Mouse (Mus musculus) liver, embryonic 14.5 days (tissue): ENCODE data around the gene Banf2. TPM values are rescaled to one million over a fixed set of nuclear protein-coding genes. Genes with fewer than 3 reads are reported as not detected.

ENCODE experiments used
- ATAC-seq: fragments of 200-750 bp; cut with Nextera tagmentation; 2 replicates; pipeline ENCODE4 v1.8.0; 2017; ENCODE audit warnings: moderate number of reproducible peaks, mild to moderate bottlenecking, moderate library complexity; ENCODE audit not compliant: insufficient read depth
- DNase-seq, 3 experiments: peaks; one replicate each; pipeline ENCODE4 v3.0.0-alpha.2; 2012 to 2013; ENCODE audit warnings: low read depth in 3 of 3, low spot score in 3 of 3
- H3K27ac ChIP-seq: fragments of 300-500 bp; sonication (generic); 2 replicates; pipeline ENCODE4 v1.5.1; 2014; ENCODE audit warnings: moderate library complexity, mild to moderate bottlenecking, control low read depth, inconsistent platforms
- H3K27me3 ChIP-seq: fragments of 300-500 bp; sonication (generic); 2 replicates; pipeline ENCODE4 v1.6.1; 2014; ENCODE audit warnings: mild to moderate bottlenecking, low read length, moderate library complexity; ENCODE audit not compliant: control insufficient read depth, insufficient read depth
- H3K36me3 ChIP-seq: fragments of 300-500 bp; sonication (generic); replicated peaks from 2 replicates; pipeline ENCODE4 v1.6.1; 2014; ENCODE audit warnings: low read depth; ENCODE audit not compliant: control insufficient read depth, insufficient read depth
- H3K4me1 ChIP-seq, 2 experiments: fragments of 200-500 bp in 1 of 2; fragments of 300-500 bp in 1 of 2; sonication (generic) in 1 of 2; replicated peaks; 2 replicates each; pipeline ENCODE4 v1.6.1; 2012 to 2014; ENCODE audit warnings: antibody characterized with exemption in 1 of 2, inconsistent platforms in 1 of 2, low read length in 1 of 2; ENCODE audit not compliant: control insufficient read depth in 2 of 2, insufficient read depth in 2 of 2
- H3K4me2 ChIP-seq: fragments of 300-500 bp; sonication (generic); 2 replicates; pipeline ENCODE4 v1.6.1; 2014; ENCODE audit warnings: low read depth, mild to moderate bottlenecking, control low read depth, moderate library complexity
- H3K4me3 ChIP-seq, 2 experiments: fragments of 200-500 bp in 1 of 2; fragments of 300-500 bp in 1 of 2; sonication (generic) in 1 of 2; 2 replicates each; pipeline ENCODE4 v1.5.1; 2012 to 2014; ENCODE audit warnings: low read depth in 2 of 2, low read length in 2 of 2, mild to moderate bottlenecking in 2 of 2, control low read depth in 1 of 2, inconsistent platforms in 1 of 2, moderate library complexity in 1 of 2; ENCODE audit not compliant: insufficient read depth in 1 of 2
- H3K9ac ChIP-seq: fragments of 300-500 bp; sonication (generic); replicated peaks from 2 replicates; pipeline ENCODE4 v1.6.1; 2014; ENCODE audit warnings: mild to moderate bottlenecking, control low read depth, moderate library complexity
- H3K9me3 ChIP-seq: fragments of 300-500 bp; sonication (generic); 2 replicates; pipeline ENCODE4 v1.6.1; 2016; ENCODE audit warnings: low read length, mixed read lengths; ENCODE audit not compliant: control insufficient read depth
- CTCF ChIP-seq: IDR thresholded peaks from 2 replicates; pipeline ENCODE4 v1.5.1; 2016; ENCODE audit warnings: antibody characterized with exemption, low read depth, control low read depth
- EP300 ChIP-seq: IDR thresholded peaks from 2 replicates; pipeline ENCODE4 v1.6.1; 2016; ENCODE audit warnings: antibody characterized with exemption, low read depth
- WGBS: fragments of 180-500 bp; shearing (Covaris S2); extraction: QIAGEN DNeasy Blood & Tissue Kit; methylation state at CpG from one replicate; pipeline ENCODE4 v1.1.7; 2014; ENCODE audit not compliant: insufficient replicate concordance; 5-methylcytosine and 5-hydroxymethylcytosine counted together
- polyA plus RNA-seq, 2 experiments: library from polyadenylated mRNA; depleted of rRNA in 1 of 2; stranded (reverse) in 1 of 2; unstranded in 1 of 2; fragments of >200 nt; fragmentation: Nextera tagmentation in 1 of 2; extraction: Ambion mirVana in 1 of 2; gene quantifications; 2 replicates each; pipeline versions ENCODE4 v1.2.1 to v1.2.3; 2012 to 2014

Banf2 gene
- polyA plus RNA-seq, 2 experiments = not detected

DNA sequence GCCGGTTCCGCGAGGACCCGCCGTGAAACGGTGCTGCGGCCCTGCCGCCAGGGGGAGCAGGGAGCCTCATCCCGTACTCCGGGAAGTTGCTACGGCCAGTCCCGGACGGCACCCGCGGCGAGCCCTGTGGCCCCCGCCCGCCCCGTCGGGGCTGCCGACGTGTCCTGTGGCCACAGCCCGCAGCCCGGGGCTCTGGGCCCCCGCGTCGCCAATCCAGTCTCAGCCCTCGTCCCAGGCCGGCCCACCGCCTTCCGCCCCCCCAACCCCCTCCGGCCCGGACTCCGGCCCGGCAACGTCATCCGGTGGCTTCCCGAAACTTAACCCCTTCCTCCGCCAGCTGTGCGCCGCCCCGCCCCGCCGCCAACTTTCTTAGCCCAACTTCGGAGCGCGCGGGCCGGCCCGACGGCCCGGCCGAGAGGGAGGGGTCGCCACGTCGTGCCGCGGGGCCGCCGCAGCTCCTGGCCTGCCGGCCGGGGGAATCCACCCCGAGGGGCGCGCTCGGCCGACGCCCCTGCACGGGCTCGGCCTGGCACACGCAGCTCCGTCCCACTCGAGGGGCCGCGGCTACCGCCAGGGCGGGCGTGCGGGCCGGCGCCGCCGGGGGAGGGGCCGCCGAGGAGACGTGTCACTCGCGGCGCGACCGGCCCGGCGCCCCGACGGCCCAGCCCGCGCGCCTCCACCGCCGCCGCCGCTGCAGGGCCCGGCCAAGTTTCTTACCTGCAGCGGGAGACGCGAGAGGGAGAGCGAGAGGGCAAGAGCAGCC is 22.4 kb upstream of the Banf2 start:
- ATAC-seq (peak; percentile 30), DNase-seq (peak; percentile 58 to 61 (median 61))
- no peak for TF ChIP-seq EP300
- peak; percentile 86 for TF ChIP-seq CTCF
- Histone ChIP-seq H3K4me2 (peak overlapping the region; percentile 92), H3K27me3 (no peaks in the 10 kb centered on the region), H3K27ac (peak overlapping the region; percentile 80), H3K4me3 (peak overlapping the region; percentile 70 to 91), H3K36me3 (no peaks in the 10 kb centered on the region), H3K9me3 (no peaks in the 10 kb centered on the region), H3K9ac (peak overlapping the region; percentile 71), H3K4me1 (peaks cover 7 to 27% of the 10 kb centered on the region in 2 experiments)
- WGBS = under 1% methylated on average over 69 of the region's 107 CpGs

GRCm38 (mm10) chr2:144011080-144011551 is 21.7 kb upstream of the Banf2 start, which contains the start of gene Rrbp1:
Gene Rrbp1 (minus strand): TSS chr2:144011263.
- WGBS = 0% methylated on average over 52 of the region's 53 CpGs
- Histone ChIP-seq H3K27me3 (no peaks in the 10 kb centered on the region), H3K27ac (peak within 1 kb of the TSS; percentile 80), H3K9me3 (no peaks in the 10 kb centered on the region), H3K4me2 (peak within 1 kb of the TSS; percentile 92), H3K4me3 (peak within 1 kb of the TSS; percentile 70 to 91), H3K36me3 (no peaks in the 10 kb centered on the region), H3K4me1 (peaks cover 3 to 20% of the 10 kb centered on the region in 2 experiments; a peak in 3 of 4 replicates), H3K9ac (peak within 1 kb of the TSS; percentile 71)
- peak; percentile 94 to 97 (median 95) for DNase-seq
- no peak for TF ChIP-seq EP300
- no peak for TF ChIP-seq CTCF
- ATAC-seq = peak; percentile 96

GRCm38 (mm10) chr2:144014051-144014450 is 18.8 kb upstream of the Banf2 start:
- H3K27ac ChIP-seq = no peak overlapping the region
- no peak overlapping the region for H3K4me3 ChIP-seq
- H3K9me3 ChIP-seq = no peaks in the 10 kb centered on the region
- ATAC-seq = no peak
- no peak overlapping the region for H3K4me2 ChIP-seq
- TF ChIP-seq EP300 = no peak
- no peak for TF ChIP-seq CTCF
- 65% methylated on average over 11 of the region's 11 CpGs for WGBS
- H3K36me3 ChIP-seq = no peaks in the 10 kb centered on the region
- DNase-seq = peak in 1 of 3 experiments; percentile 7
- H3K4me1 ChIP-seq = peaks cover 3 to 20% of the 10 kb centered on the region in 2 experiments; a peak in 3 of 4 replicates
- no peak overlapping the region for H3K9ac ChIP-seq
- no peaks in the 10 kb centered on the region for H3K27me3 ChIP-seq

DNA sequence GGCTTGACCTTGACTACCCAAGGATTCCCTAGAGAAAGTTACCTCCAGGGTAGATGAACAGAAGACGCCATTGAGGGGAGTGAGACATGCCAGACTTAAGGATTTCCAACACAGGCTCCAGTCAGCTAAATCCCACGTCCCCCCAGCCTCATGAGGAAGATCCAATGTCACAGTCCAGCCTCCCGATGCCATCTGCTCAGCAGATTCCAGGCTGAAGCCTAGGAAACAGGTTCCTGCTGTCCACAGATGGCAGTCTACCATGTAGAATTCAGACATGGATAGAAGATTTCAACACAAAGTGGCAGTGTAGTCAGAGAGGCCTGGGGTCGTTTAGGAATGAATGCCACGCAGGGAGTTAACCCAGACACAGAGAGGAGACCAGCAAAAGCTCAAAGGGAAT is 18.4 kb upstream of the Banf2 start:
- Histone ChIP-seq H3K4me3 (no peak overlapping the region), H3K9ac (no peak overlapping the region), H3K27me3 (no peaks in the 10 kb centered on the region), H3K4me2 (no peak overlapping the region), H3K9me3 (no peaks in the 10 kb centered on the region), H3K4me1 (peaks cover 3 to 18% of the 10 kb centered on the region in 2 experiments; a peak in 3 of 4 replicates), H3K27ac (no peak overlapping the region), H3K36me3 (no peaks in the 10 kb centered on the region)
- no peak for DNase-seq
- no peak for ATAC-seq
- 52% methylated on average over 5 of the region's 5 CpGs for WGBS
- TF ChIP-seq CTCF = no peak
- TF ChIP-seq EP300 = no peak

GRCm38 (mm10) chr2:144015861-144016260 is 17.0 kb upstream of the Banf2 start:
- H3K4me1 ChIP-seq = peaks cover 3 to 14% of the 10 kb centered on the region in 2 experiments; a peak in 3 of 4 replicates
- no peaks in the 10 kb centered on the region for H3K36me3 ChIP-seq
- no peaks in the 10 kb centered on the region for H3K27me3 ChIP-seq
- DNase-seq (no peak), ATAC-seq (no peak)
- 73% methylated on average over 9 of the region's 9 CpGs for WGBS
- no peak overlapping the region for H3K4me2 ChIP-seq
- H3K9me3 ChIP-seq = no peaks in the 10 kb centered on the region
- H3K9ac ChIP-seq = no peak overlapping the region
- H3K4me3 ChIP-seq = no peak overlapping the region
- TF ChIP-seq EP300 = no peak
- TF ChIP-seq CTCF = no peak
- no peak overlapping the region for H3K27ac ChIP-seq
